Mouse (Mus musculus) fibroblast of lung, adult 2 months (primary cell): ENCODE data around the gene Ldhal6b.
A peak's percentile ranks its signal among the peaks of the same experiment; 100 is the strongest.

Source experiments
- DNase-seq: peaks from one replicate; pipeline ENCODE4 v3.0.0-alpha.2; 2011; ENCODE audit warnings: low read depth

The Ldhal6b gene

GRCm38 (mm10) chr17:5410336-5410735 lies 8.2 kb downstream of the Ldhal6b start:
- DNase-seq: no peak

DNA sequence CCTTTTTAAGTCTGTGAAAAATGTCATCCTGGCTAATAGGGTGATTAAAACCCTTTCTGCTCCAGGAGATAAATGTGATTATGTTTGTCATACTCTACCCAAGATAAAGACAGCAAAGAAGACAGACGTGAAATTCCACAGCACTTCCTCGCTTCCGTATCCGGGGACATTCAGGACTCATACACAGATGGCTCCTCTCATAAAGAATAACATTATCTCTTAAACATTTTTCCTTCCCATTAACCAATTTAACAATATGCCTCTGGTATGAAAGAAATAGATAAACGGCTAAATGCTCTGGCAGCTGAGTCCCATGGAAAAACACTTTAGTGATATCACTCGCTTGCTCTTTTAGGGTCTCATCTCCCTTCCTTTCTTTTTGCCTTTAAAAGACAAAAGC lies 11.5 kb downstream of the Ldhal6b start:
- no peak for DNase-seq

DNA sequence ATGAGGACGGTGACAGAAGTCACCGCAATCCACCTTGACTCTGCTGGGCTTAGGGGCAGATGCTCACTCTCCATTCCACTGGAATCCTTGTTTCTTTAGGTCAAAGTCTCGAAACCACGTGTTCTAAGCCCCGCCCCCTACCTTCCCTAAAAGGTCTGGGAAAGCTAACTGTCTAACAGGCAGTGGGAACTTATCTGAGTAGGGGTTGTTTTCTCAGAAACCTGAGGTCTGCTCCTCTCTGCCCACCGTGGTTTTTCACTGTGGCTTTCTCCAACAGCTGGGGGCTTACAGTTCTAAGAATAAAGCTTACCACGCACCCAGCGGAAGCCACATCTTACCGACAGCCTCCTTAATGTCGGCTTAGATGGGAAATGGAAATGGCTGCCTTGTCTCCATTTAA lies 12.0 kb downstream of the Ldhal6b start:
- DNase-seq: no peak

GRCm38 (mm10) chr17:5403885-5404284 lies 14.7 kb downstream of the Ldhal6b start:
- no peak for DNase-seq

- peak; percentile 34 for DNase-seq
These were observed 15.9 kb downstream of the Ldhal6b start for GRCm38 (mm10) chr17:5402624-5403023.

- no peak for DNase-seq
These were observed 16.5 kb downstream of the Ldhal6b start for GRCm38 (mm10) chr17:5402069-5402468.

DNA sequence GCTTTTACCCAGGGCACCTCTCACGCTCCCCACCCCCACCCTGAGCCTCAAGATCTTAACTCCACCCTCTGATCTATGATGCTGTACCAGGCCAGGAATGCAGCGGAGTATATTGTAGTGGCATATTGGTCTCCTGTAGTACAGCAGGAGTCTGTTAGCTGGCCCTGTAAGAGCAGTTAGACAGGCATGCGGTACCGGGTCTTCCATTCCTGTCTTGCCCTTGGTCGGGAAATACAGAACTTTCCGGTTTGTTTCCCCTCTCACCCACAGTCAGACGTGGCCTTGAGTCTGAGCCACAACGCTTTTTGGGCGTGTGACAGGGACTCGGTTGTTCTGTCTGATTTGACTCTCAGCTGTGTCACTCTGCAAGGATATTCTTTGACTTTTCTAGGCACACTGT lies 17.3 kb downstream of the Ldhal6b start:
- no peak for DNase-seq

DNA sequence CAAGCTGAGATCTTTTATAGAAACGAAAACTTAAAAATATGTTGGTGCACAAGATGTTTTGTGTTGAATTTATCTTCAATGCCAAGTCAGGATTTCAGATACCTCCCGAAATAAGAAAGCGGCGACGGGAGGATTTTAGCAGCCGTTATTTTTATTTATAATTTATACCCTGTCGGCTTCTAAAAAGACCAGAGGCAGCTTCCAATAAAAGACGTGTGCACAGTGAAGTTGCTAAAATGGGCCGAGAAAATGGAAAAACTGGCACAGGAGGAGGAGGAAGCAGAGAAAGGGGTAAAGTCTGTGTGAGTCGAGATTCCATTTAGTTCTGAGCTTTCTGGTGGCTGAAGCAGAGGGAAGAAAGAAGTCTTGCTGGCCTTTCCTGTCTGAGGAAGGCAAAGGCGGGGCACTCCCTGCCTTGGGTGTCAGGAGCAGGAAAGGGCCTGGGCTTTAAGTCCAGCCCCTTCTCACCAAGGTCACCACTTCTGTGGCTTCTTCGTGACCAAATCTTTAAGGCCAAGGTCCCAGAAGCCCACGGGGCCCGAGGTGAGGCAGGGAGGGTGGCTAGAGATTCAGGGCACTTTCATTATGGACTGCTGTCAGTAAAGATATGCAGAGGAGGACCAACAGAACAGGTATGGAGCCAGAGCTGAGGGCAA lies 18.0 kb downstream of the Ldhal6b start:
- no peak for DNase-seq

GRCm38 (mm10) chr17:5397148-5398007 lies 21.2 kb downstream of the Ldhal6b start:
- DNase-seq: peak; percentile 39

DNA sequence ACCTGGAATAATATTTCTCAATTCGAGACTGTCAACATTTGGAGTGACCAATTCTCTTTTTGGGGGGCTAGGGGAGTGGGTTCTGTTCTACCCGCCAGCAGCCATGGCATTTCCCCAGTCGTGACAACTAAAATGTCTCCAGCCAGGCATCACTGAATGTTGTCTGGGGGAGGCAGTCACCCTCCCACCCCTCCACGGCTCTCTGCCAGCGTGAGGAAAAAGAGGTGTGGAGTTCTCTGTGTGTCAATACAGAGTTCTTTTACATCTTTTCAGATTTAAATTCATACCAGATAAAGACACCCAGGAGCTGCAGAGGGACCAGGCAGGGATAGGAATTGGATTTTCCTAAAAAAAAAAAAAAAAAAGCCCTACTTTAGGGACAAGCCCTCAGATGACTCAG lies 22.4 kb downstream of the Ldhal6b start:
- DNase-seq: no peak

- no peak for DNase-seq
These were observed 22.9 kb downstream of the Ldhal6b start for GRCm38 (mm10) chr17:5395454-5396205.

DNA sequence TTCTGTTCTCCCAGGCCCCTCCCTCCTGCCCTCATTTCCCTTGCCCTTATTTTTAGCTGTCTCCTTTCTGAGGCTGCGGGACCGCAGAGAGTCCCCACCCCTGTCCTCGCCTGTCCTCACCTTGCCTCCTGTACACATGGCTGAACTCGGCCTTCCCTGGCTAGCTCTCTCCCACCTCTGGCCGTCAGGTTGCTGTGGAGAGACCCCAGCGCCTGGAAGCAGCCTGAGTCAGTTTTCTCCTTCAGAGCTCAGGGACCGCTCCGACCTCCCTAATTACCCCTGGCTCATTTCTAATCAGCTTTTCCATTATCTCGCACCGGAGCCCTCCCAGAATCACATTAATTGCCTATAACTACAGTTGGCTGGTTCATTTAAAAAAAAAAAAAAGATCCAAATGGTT lies 27.9 kb downstream of the Ldhal6b start:
- no peak for DNase-seq

- DNase-seq: no peak
These were observed 30.2 kb downstream of the Ldhal6b start for GRCm38 (mm10) chr17:5388351-5388750.

DNA sequence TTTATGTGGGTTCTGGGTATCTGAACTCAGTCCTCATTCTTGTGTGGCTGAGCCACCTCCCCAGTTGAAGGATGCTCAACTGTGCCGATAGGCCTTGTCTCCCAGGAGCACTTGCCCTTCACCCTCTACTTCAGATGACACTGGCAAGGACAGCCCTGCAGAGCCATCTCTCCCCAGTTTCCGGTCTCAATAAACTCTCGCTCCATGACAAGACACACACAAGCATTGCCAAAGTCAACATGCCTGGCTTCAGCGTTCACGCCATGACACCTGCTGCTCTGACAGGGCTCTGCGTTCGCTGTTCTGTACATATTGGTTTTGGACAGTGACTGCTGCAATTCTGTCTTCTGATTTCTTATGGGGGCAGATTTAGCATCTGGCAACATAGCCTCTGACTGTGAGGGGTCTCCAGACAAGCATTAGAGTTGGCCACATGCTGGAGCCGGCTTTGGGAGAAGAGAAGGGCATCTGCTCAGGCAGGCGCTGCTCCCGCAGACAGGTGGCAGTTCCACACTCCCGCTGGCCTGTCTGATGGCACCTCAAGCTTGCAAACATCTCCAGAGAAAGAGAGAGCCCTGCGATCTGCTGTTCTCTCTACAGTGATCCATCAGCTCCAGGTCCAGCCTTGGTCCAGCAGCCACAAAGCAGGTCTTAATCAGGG lies 31.6 kb downstream of the Ldhal6b start:
- DNase-seq: no peak

DNA sequence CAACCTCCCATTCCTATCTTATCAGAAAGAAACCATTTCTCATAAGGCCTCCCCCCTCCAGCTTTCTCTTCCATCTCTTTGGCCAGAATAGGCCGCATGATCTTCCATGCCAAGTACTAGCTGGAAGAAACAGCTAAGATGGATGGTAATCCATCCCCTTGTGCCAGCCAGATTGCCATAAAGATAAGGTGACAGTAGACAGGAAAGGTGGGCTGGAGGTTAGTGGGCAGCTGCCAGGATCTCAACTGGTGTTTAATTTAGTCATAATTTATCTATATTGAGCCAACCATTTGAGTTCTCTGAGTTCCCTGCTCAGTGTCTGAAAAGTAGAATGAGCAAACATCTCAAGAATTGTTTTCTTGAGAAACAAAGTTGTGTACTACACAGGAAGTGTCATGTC lies 32.9 kb downstream of the Ldhal6b start:
- DNase-seq: no peak

GRCm38 (mm10) chr17:5377930-5378310 lies 40.6 kb downstream of the Ldhal6b start:
- DNase-seq: peak; percentile 36

DNA sequence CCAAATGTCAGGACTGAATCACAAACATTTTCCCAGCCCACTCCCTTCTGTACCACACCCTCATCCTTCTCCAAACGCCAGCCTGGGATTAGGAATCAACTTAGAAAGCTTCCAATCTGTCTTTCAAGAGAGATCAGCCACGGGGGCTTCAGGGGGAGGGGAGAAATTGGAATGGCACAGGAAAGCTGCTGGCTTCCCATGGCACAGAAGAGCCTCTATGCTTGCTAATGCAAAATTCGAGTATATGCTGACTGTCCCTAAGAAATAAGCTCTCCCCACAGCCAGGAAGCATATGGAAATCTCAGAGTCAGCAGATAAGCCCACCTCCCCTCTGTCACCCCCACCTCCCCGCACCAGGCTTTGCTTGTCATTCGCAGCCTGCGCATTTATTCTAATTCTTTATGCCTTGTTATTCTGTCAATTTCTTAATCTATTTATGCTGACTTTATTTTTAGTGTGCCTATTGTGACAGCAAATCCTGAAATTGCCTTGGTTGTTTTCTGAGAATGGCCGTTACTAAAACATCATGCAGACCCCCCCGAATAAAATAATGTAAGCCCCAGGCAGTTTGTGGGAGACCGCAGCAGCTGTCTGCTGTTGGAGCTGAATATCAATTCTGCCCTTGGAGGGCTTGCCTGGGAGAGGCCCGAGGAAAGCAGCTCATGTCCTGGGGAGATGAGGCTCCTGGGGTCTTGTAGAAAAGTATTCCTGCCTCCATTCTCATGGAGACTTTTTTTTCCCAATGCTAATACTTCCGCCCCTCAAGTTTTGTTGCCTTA lies 41.2 kb downstream of the Ldhal6b start:
- DNase-seq: no peak

- DNase-seq: no peak
These were observed 45.6 kb downstream of the Ldhal6b start for GRCm38 (mm10) chr17:5372951-5373350.

GRCm38 (mm10) chr17:5371521-5371920 lies 47.0 kb downstream of the Ldhal6b start:
- no peak for DNase-seq

DNA sequence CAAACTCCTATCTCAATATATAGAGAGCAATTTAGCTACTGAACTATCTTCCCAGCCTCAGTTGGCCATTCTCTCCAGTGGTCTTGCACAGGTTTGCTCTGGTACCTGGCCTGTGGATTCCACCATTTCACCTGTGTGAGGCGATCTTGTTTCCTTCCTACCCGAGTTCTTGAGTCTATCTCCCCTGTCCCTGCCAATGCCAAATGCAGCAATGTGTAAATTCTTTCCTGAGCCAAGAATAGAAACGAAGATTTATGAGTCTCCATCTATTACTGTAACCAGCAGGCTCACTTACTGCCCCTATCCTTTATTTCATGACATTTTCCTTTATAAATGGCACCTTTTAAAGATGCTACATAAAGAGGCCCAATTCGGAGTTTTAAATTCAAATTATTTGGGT lies 47.5 kb downstream of the Ldhal6b start:
- no peak for DNase-seq
